Mouse (Mus musculus): ENCODE results near the gene Kyat3.
A peak's percentile ranks its signal among the peaks of the same experiment; 100 is the strongest.
"Not testable (repeated sequence)": the region's sequence is repeated elsewhere in the genome, so short reads cannot be mapped to it uniquely, and the experiment has no call there.

The Kyat3 gene

GRCm38 (mm10) chr3:142700442-142701322, at the start of gene Kyat3:
TSS of gene Kyat3 (plus strand) at chr3:142701051.
- peak; percentile 82 for DNase-seq

- DNase-seq = no peak
These were observed 36.1 kb upstream of the Kyat3 start for GRCm38 (mm10) chr3:142664723-142665122.

- DNase-seq = no peak
These were observed 26.2 kb upstream of the Kyat3 start for GRCm38 (mm10) chr3:142674607-142675006.

- DNase-seq = peak; percentile 37
These were observed 12.9 kb upstream of the Kyat3 start for GRCm38 (mm10) chr3:142687939-142688338.

GRCm38 (mm10) chr3:142688353-142688752, 12.5 kb upstream of the Kyat3 start:
- no peak for DNase-seq

GRCm38 (mm10) chr3:142696517-142696916, 4.3 kb upstream of the Kyat3 start:
- DNase-seq = no peak

- no peak for DNase-seq
These were observed 647 bp downstream of the Kyat3 start for GRCm38 (mm10) chr3:142701407-142701989.

- no peak for DNase-seq
These were observed 6.0 kb downstream of the Kyat3 start for GRCm38 (mm10) chr3:142706581-142707444.

- not testable (repeated sequence) for DNase-seq
These were observed 7.5 kb downstream of the Kyat3 start for GRCm38 (mm10) chr3:142708181-142708848.

- peak; percentile 75 for DNase-seq
These were observed 8.1 kb downstream of the Kyat3 start for GRCm38 (mm10) chr3:142708849-142709419.

GRCm38 (mm10) chr3:142710360-142711007, 9.6 kb downstream of the Kyat3 start:
- peak; percentile 83 for DNase-seq

GRCm38 (mm10) chr3:142711372-142711771, 10.5 kb downstream of the Kyat3 start:
- DNase-seq = no peak

- not testable (repeated sequence) for DNase-seq
These were observed 11.7 kb downstream of the Kyat3 start for GRCm38 (mm10) chr3:142712401-142713040.

- DNase-seq = no peak
These were observed 24.6 kb downstream of the Kyat3 start for GRCm38 (mm10) chr3:142725481-142725880.

- no peak for DNase-seq
These were observed 25.3 kb downstream of the Kyat3 start for GRCm38 (mm10) chr3:142725969-142726672.

GRCm38 (mm10) chr3:142734291-142734690, 33.4 kb downstream of the Kyat3 start:
- no peak for DNase-seq

- DNase-seq = no peak
These were observed 40.0 kb downstream of the Kyat3 start for GRCm38 (mm10) chr3:142740896-142741295.

GRCm38 (mm10) chr3:142743973-142744898, 43.4 kb downstream of the Kyat3 start:
- peak; percentile 76 for DNase-seq

GRCm38 (mm10) chr3:142745076-142745475, 44.2 kb downstream of the Kyat3 start:
- DNase-seq = no peak

Measured in thymus, postnatal 4 days (tissue).